Mouse (Mus musculus) lung, adult 2 months (tissue): ENCODE measurements around the gene Ly6g6e. TPM values are rescaled to one million over a fixed set of nuclear protein-coding genes. Genes with fewer than 3 reads are reported as not detected.
A peak's percentile ranks its signal among the peaks of the same experiment; 100 is the strongest.

Experiments used
- DNase-seq: peaks from one replicate; pipeline ENCODE4 v3.0.0; 2022
- H3K4me1 ChIP-seq: fragments of 200-500 bp; 2 replicates; pipeline ENCODE4 v1.6.1; 2011; ENCODE audit warnings: low read length; ENCODE audit not compliant: control insufficient read depth, insufficient read depth
- H3K4me3 ChIP-seq: fragments of 200-500 bp; replicated peaks from 2 replicates; pipeline ENCODE3; 2011; ENCODE audit warnings: low read depth, mild to moderate bottlenecking, control low read depth, low read length; ENCODE audit errors: extremely low read depth
- CTCF ChIP-seq: fragments of 200-500 bp; IDR thresholded peaks from 2 replicates; pipeline ENCODE4 v1.5.1; 2011; ENCODE audit warnings: mild to moderate bottlenecking, low read length, control low read depth; ENCODE audit not compliant: insufficient read depth
- POLR2A ChIP-seq: fragments of 200-500 bp; IDR thresholded peaks from 2 replicates; pipeline ENCODE4 v1.6.1; 2011; ENCODE audit warnings: low read depth, mild to moderate bottlenecking, control low read depth, low read length, borderline replicate concordance; ENCODE audit errors: extremely low read depth
- WGBS: fragments of 180-500 bp; shearing (Covaris S2); methylation state at CpG from one replicate; pipeline ENCODE4 v1.1.7; 2018; 5-methylcytosine and 5-hydroxymethylcytosine counted together
- polyA plus RNA-seq: library from polyadenylated mRNA; depleted of rRNA; stranded (reverse); fragments of >200 nt; gene quantifications from 2 replicates; pipeline ENCODE4 v1.2.3, GENCODE M21; 2012

Gene Ly6g6e
- polyA plus RNA-seq, 1 experiment = 25.7 TPM

DNA sequence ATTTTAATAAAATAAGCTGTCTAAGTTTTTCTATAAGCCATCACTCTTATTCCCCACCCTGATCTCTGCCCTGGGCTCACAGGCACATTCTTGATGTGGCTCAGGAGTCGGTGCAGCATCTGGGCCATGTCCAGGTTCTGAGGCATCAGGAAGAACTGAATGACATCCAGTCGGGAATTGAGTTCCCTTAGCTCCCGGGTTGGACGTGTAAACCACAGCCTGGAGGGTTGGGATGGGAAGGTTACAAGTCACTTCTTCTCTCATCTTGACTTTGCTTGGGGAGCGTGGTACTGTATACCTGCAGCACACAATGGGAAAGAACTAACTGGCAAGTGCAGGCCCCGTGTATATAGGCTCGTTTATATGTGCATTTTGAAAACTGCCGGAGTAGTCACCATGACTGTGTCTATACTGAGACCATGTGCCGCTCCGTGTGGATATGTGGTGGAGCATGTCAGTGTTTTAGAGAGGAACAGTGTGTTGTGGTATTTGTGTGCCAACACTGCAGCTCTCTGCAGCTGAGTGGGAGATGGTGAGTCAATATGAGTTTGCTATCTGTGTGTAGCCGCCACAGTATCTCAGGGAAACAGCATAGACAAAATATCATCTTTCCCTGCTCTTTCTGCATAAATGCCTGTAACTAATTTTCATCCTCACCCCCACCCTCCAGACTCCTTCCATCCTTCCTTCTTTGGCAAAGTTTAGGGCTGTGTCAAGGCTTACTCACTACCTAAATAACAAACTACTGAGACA lies 37.4 kb upstream of the Ly6g6e start:
- Histone ChIP-seq H3K4me1 (peaks cover 6% of the 10 kb centered on the region; the same call in 1 of the 2 replicates), H3K4me3 (no peak overlapping the region)
- no peak for DNase-seq
- WGBS = 82% methylated on average over 11 of the region's 11 CpGs
- TF ChIP-seq POLR2A = no peak
- no peak for TF ChIP-seq CTCF

- TF ChIP-seq CTCF (no peak), POLR2A (no peak)
- no peak for DNase-seq
- H3K4me1 ChIP-seq = peaks cover 19% of the 10 kb centered on the region
- no peak overlapping the region for H3K4me3 ChIP-seq
- WGBS = 53% methylated on average over 4 of the region's 4 CpGs
Observed at GRCm38 (mm10) chr17:35043794-35044193, 32.9 kb upstream of the Ly6g6e start.

DNA sequence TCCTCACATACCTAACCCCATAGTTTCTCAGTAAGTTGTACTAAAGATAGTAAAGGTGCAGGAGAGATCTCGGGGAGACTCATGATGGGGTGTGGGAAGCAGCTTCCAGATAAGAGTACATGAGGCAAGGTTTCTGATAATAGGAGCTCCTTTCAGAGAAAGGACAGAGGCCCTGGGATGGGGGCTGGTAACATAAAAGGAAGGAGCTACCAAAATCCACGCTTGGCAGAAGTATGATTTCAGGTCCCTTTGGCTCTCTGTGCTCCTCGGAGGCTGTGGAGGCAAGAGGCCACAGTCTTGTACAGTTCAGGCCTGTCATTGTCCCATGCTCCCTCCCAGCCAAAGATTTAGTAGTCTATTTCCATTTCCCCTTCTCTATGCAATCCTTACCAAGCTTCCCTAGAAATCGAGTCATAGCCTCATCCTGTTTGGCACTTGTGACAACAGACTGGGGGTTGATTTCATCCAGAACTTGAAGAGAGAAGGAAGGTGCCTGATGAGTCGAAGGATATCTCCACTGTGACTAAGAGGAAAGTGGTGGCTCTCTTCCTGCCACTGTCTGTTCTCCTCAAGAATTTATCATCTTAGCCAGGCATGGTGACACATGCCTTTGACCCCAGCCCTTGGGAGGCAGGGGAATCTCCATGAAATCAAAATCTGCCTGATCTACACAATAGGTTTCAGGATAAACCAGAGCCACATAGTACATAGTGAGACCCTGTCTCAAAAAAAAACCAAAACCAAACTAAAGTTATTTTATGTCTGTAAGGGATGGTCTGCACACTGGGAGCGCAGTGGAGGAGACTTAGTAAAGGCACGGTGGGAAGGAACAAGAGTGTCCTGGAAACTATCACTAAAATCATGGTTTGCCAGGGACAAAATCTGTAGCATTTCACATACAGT lies 31.5 kb upstream of the Ly6g6e start:
- TF ChIP-seq POLR2A = no peak
- TF ChIP-seq CTCF = no peak
- 59% methylated on average over 7 of the region's 7 CpGs for WGBS
- Histone ChIP-seq H3K4me3 (no peak overlapping the region), H3K4me1 (peaks cover 26% of the 10 kb centered on the region)
- DNase-seq = peak; percentile 2

- peak overlapping the region; percentile 51 for H3K4me3 ChIP-seq
- DNase-seq = peak; percentile 14
- TF ChIP-seq POLR2A (peak; percentile 80; the same call in 1 of the 2 replicates), CTCF (no peak)
- WGBS = 3% methylated on average over 48 of the region's 48 CpGs
- H3K4me1 ChIP-seq = peaks cover 26% of the 10 kb centered on the region
Observed at GRCm38 (mm10) chr17:35045807-35046680, 30.7 kb upstream of the Ly6g6e start.

GRCm38 (mm10) chr17:35046681-35047455 lies 29.8 kb upstream of the Ly6g6e start, which contains the start of gene Msh5:
Msh5 (minus strand) TSS chr17:35046745.
- H3K4me3 ChIP-seq = peak within 1 kb of the TSS; percentile 51
- WGBS = 1% methylated on average over 33 of the region's 33 CpGs

DNA sequence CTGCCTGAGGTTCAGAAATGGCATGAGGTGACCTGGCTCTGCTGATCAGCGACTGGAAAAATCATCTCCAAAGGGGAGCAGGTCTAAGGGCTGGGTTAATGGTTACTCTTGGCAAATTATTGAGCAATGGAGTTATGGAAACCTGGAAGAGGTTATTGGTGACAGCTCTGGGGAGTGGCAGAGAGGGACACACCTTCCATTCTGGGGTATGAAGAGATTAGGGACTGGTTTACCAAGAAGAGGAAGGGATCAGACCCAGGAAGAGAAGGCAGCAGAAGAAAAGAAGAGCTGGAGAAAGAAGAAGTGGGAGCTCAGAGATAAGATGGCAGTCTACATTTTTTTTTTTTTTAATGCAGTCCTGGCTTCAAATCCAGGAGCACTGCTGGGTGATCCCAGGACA lies 29.0 kb upstream of the Ly6g6e start:
- H3K4me3 ChIP-seq = no peak overlapping the region
- H3K4me1 ChIP-seq = peaks cover 36% of the 10 kb centered on the region
- no peak for TF ChIP-seq POLR2A
- TF ChIP-seq CTCF = no peak
- WGBS = 26% methylated on average over 1 of the region's 1 CpGs
- DNase-seq = no peak

More at GRCm38 (mm10) chr17:35046681-35047455, 29.8 kb upstream of the Ly6g6e start, which contains the start of gene Msh5:
- peaks cover 27% of the 10 kb centered on the region for H3K4me1 ChIP-seq
- peak; percentile 4; the same call in 1 of the 2 replicates for TF ChIP-seq POLR2A
- TF ChIP-seq CTCF = no peak
- peak; percentile 98 for DNase-seq

- WGBS = 9% methylated on average over 11 of the region's 11 CpGs
- DNase-seq = no peak
- H3K4me3 ChIP-seq = peak overlapping the region; percentile 19
Observed at GRCm38 (mm10) chr17:35048149-35048931, 28.4 kb upstream of the Ly6g6e start.

GRCm38 (mm10) chr17:35048932-35049440 lies 27.7 kb upstream of the Ly6g6e start:
- no peak for TF ChIP-seq CTCF
- TF ChIP-seq POLR2A = no peak
- Histone ChIP-seq H3K4me1 (peaks cover 37% of the 10 kb centered on the region), H3K4me3 (no peak overlapping the region)
- no peak for DNase-seq
- 54% methylated on average over 5 of the region's 5 CpGs for WGBS

More at GRCm38 (mm10) chr17:35048149-35048931, 28.4 kb upstream of the Ly6g6e start:
- 0 out of 2 replicates have a peak, but pooled peaks have one; percentile 8 for TF ChIP-seq POLR2A
- TF ChIP-seq CTCF = no peak
- peaks cover 39% of the 10 kb centered on the region for H3K4me1 ChIP-seq
